Mouse (Mus musculus) 3134 (cell line): ENCODE results near the gene Caln1.

Experiments
- DNase-seq: peaks from one replicate; pipeline ENCODE4 v3.0.0-alpha.2; 2011; ENCODE audit warnings: low spot score; ENCODE audit not compliant: insufficient read length; ENCODE audit errors: extremely low read depth

Gene Caln1

DNA sequence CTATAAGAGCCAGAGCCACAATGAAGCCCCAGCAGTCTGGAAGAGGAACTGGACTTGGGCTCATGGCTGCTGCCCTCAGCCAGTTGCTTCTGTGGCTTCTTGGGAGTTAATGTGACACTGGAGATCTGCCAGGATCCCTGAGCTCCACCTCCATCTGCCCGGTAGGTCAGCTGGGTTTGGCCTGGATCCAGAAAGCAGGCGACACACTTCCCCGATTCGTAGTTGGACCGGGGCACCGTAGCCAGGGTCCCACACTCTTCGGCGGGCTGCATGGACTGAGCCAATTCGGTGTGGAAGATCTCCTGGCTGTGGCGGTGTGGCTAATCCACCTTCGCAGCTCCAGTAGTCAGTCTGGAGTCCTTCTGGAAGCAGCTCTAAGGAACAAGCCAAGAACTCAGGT, at the start of gene Caln1:
Caln1 (plus strand) TSS at position 219 of the 400 bp plus-strand sequence.
- no peak for DNase-seq

- DNase-seq = no peak
Measured at GRCm38 (mm10) chr5:130319783-130320182, 49.5 kb upstream of the Caln1 start.

GRCm38 (mm10) chr5:130320485-130320884, 48.8 kb upstream of the Caln1 start:
- no peak for DNase-seq

GRCm38 (mm10) chr5:130325486-130325885, 43.8 kb upstream of the Caln1 start:
- no peak for DNase-seq

DNA sequence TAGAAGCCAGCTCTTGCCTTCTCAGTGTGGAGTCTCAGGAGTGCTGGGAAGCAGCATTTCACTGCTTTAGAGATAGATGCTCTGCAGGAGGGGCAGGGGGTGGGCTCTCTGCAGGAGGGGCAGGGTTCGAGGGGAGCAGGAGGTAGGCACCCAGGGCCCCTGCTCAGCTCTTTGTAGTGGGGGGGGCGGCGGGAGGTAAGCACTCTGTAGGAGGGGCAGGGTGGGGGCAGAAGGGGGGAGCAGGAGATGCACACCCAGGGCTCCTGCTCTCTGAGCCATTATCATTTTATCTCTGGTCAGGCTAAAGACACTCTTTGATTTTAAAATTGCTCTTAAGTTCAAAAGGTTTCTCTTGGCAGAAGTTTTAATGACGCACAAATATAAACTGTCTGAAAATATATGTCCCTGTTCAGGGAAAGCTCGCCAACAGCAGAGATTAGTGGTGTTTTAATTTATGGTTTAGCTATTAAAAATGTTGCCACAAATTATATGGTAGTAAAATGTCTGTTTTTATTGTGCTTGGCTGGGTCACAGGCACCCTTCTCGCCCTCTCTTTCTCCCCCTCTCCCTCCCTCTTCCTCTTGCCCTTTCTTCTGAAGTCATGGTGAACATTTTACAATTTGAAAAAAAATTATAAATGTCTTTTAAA, 41.5 kb upstream of the Caln1 start:
- no peak for DNase-seq

- DNase-seq = no peak
Measured at GRCm38 (mm10) chr5:130328366-130328765, 40.9 kb upstream of the Caln1 start.

DNA sequence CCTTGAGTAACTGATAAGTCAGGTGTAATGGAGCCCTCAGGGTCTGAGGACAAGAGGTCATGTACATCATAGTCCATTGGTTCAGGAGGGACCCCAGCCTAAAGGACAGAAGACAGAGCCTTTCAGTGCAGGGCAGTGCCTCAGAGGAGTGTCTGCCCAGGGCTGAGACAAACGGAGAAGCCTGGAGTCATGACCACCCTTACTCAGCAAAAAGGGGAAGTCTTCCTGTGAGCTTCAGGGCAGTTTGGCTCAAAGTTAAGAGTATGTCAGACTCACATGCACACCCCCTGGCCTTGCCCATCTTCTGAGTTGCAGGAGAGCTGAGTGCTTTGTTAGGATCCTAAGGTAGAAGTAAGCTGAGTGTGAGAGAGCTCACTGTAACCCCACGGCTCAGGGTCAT, 39.4 kb upstream of the Caln1 start:
- DNase-seq = no peak

- no peak for DNase-seq
Measured at GRCm38 (mm10) chr5:130330801-130331200, 38.5 kb upstream of the Caln1 start.

DNA sequence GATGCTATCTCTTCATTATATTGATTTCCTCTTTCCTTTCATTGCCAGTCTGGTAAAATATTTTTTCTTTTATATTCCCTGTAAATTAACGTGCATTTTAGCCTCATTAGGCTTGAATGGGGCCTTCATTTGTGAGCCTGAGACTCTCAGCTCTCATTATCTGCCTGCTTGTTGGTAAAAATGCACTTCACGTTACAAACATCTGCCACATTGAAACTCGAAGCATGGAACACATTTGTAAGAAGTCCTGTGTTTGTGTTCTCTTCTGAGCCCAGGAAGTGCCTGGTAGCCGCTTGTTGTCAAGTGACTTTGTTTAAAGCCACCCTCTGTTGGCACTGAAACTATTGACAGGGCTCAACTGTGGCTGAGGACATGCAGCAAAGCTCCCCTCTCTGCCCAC, 38.0 kb upstream of the Caln1 start:
- DNase-seq = no peak

DNA sequence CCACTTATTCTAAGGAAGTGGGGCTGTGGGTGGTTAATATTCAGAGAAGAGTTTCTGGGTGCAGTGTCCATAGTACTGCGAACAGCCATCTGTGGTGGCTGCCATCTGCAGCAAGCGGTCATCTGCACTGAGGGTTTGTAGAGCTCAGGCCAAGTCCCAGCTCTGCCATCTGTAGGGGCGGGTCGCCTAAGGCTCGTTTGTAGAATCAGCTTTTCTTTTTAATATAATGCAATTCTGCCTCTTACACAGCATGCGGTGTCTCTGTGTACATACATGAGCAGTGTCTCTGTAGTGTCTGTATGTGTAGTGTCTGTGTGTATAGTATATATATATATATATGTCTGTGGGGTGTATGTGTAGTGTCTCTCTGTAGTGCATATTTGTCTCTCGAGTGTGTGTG, 35.7 kb upstream of the Caln1 start:
- DNase-seq = no peak

- DNase-seq = no peak
Measured at GRCm38 (mm10) chr5:130333971-130334370, 35.3 kb upstream of the Caln1 start.

DNA sequence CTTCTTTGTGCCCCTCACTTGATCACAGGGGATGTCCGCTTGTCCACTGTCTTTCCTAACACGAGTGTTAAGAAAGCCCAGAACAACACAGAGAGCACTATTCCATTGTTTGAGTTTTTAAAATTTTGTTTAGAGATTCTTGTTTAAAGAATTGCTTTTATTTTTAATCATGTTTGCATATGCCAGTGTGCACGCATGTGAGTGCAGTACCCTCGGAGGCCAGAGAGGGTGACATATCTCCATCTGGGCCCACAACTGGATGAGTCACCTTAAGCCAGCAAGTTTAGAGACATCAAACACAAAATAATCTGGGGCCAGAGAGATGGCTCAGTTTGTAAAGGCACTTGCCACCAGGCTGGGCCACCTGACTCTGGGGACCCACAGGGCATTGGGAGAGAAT, 33.8 kb upstream of the Caln1 start:
- DNase-seq = no peak

DNA sequence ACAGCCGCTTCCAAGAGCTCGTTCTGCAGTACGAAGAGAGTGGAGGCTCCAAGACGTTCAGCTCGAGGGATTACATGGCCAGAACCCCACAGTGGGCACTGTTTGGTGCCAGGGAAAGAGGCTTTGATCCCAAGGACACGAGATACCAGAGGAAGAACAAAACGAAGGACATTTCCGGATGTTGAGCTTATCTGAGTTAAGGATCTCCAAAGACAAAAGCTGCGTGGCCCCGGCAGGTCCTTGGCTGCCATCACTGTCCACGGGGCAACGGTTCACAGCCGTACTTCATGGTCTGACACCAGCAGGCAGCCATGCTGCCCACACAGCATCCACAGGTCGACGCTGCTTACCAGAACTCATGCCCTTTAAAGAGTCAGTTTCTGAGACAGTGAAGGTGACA, 28.6 kb upstream of the Caln1 start:
- DNase-seq = no peak

- no peak for DNase-seq
Measured at GRCm38 (mm10) chr5:130344999-130345398, 24.3 kb upstream of the Caln1 start.

DNA sequence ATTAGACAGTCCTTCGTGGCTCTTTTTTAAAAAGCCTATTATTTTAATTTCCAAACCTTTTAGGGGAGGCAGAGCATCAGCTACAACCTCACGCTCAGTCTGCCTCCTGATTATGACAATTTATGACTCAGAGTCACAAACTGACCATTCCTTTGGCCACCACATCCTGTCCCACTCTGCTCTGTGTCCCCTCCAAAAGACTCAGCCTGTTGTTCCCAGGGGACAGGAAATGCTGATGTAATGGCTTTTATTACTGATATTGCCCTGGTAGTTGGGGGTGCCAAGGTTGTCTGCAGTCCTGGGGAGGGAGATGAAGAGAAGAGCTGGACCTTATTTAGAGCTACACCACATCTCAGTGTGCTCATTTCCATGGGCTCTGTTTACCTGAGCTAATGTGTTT, 23.4 kb upstream of the Caln1 start:
- peak; percentile 53 for DNase-seq

GRCm38 (mm10) chr5:130355223-130355622, 14.0 kb upstream of the Caln1 start:
- no peak for DNase-seq

- no peak for DNase-seq
Measured at GRCm38 (mm10) chr5:130363111-130363510, 6.1 kb upstream of the Caln1 start.

GRCm38 (mm10) chr5:130363773-130364172, 5.5 kb upstream of the Caln1 start:
- DNase-seq = no peak

DNA sequence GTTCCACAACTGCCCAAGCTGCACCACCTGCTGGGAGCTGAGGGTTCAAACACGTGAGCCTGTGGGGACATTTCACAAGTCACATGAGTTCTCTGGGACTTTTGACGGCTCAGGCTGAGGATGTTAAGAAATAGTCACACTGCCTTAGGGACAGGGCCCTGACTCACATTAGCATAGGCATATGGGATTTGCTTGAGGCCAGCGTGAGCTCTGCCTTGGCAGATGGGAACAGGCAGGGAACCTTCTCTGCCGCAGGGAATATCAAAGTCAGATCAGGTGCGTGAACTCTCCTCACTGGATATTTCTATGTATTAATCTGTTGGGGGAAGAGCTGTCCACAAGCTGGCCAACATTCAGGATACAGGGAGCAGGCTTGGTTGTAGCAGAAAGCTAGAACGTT, 1.0 kb upstream of the Caln1 start:
- no peak for DNase-seq

GRCm38 (mm10) chr5:130375411-130375810, 6.2 kb downstream of the Caln1 start:
- no peak for DNase-seq

GRCm38 (mm10) chr5:130384222-130384912, 15.1 kb downstream of the Caln1 start, which contains the start of gene A330070K13Rik:
Gene A330070K13Rik, minus strand, starts transcription at chr5:130384631.
- peak; percentile 21 for DNase-seq

DNA sequence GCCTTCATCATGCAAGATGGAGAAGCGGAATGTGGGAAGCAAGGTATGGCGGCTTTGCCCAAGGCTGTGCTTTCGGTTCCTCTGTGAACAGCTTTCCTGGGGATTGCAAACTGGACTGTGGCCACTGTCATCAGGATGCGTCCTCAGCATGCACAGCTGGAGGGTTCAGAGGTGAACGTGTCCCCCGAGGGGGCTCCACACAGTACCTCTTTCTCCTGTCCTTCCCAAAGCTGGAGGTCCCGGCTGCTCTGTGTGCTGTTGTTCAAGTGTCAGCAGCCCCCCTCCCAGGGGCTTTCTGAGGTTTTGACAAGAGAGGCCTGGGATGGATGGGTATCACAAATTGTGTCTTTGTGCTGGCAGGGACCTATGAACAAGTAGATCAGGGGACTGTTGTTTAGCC, 17.2 kb downstream of the Caln1 start:
- DNase-seq = no peak
